Mouse (Mus musculus): Measurements from ENCODE around the gene Arhgap42.

Gene Arhgap42

DNA sequence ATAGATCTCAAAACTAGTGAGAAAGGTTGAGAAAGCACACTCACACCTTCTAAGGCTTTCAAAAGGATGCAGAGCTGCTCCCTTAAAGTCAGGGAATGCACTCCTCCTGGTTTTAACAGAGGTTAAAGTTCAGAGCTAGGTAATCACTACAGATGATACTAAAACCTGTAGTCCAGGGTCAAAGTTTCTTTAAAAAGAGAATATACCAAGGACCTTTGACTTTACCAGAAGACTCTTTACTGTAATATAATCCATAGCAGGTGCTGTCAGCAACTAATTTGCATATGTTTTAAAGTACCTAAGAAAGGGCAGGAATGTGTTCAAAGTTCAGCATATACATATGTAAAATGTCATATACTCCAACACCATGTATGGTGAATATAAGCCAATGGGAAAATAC, 30.7 kb downstream of the Arhgap42 start:
- no peak for DNase-seq (ENCODE audit: low read depth)

GRCm38 (mm10) chr9:9207251-9207650, 31.6 kb downstream of the Arhgap42 start:
- DNase-seq (ENCODE audit: low read depth) = no peak

- no peak for DNase-seq (ENCODE audit: low read depth)
Observed at GRCm38 (mm10) chr9:9200827-9201388, 38.0 kb downstream of the Arhgap42 start.

DNA sequence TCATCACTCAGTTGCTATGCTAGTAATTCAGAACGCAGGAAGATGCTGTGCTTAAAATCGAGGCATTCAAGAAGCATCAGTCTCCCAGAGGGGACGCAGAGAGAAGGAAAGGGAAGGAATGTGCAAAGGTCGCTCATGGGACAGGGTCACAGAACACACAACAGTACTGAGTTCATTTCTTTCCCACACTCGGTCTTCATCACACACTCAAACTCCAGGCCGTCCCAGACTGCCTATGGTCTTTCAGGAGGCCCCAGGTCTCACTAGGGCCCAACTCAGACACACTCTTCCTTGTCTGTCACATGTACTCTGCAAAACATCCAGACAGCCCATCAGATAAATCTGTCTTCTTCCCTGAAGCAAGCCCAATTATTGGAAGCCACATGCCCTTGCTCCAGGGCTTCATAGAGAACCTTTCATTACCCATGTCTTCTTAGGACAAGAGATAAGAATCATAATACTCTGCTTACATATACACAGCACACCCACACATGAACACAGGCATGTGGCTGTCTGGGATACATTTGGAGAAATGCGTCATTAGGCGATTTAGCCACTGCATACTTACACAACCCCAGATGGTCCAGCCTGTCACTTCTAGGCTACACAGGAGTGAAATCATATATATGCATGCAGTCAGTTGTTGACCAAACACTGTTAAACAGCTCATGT, 39.6 kb downstream of the Arhgap42 start:
- no peak for DNase-seq (ENCODE audit: low read depth)

GRCm38 (mm10) chr9:9198645-9199044, 40.3 kb downstream of the Arhgap42 start:
- no peak for DNase-seq (ENCODE audit: low read depth)

DNA sequence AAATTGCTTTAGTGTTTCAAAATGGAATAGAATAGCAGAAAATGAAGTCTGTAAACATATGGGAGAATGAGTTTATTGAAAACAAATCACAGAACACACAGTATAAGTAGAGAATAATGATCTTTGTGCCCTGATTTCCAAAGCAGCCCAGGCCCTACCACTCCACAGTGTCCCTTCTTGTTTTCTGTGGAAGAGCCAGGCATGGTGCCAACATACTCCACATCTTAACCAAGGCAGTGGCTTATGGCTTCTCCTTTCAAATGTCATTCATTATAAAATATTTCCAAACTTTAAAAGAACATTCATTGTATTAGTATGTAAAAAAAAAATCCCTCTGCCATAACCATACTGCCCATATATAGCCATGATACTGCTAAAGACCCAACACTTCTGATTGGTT, 42.9 kb downstream of the Arhgap42 start:
- no peak for DNase-seq (ENCODE audit: low read depth)

GRCm38 (mm10) chr9:9194496-9194895, 44.4 kb downstream of the Arhgap42 start:
- DNase-seq (ENCODE audit: low read depth) = no peak

DNA sequence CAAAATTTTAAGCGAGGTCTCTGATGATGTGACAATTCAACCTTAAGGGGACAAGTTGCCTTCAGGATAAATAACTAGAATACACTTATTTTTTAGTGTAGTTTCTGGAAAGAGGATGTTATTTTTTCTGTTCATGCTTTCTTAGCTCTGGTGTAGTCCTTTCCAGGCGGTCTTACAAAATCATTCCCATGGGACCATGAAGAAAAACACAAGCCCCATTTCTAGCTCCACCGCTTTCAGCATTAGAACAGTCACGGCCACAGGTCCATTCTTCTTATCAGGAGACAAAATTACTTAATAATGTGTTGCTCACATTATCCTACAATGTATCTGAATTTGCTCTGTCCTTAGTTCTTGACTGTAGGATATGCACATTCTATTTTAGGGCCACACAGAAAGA, 46.2 kb downstream of the Arhgap42 start:
- no peak for DNase-seq (ENCODE audit: low read depth)

GRCm38 (mm10) chr9:9190835-9191234, 48.1 kb downstream of the Arhgap42 start:
- DNase-seq (ENCODE audit: low read depth) = no peak

GRCm38 (mm10) chr9:9188167-9188566, 50.7 kb downstream of the Arhgap42 start:
- no peak for DNase-seq (ENCODE audit: low read depth)

DNA sequence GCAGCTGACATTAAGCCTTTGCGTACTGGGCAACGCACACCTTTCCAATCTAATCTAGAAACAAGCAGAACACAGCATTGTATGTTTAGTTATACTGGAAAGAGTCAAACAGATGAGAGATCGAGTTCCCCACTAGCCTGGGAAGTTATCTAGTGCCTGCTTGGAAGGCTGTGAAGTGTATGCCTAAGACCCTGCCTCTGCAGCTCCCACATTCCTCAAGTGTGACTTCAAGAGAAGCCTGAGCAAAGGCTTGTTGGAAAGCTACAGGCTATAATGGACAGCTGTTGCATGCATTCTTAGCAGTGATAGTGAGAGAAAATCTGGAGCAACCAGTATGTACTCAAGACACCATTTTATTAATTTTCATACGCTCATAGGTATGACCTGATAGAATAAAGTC, 61.2 kb downstream of the Arhgap42 start:
- DNase-seq (ENCODE audit: low read depth) = no peak

DNA sequence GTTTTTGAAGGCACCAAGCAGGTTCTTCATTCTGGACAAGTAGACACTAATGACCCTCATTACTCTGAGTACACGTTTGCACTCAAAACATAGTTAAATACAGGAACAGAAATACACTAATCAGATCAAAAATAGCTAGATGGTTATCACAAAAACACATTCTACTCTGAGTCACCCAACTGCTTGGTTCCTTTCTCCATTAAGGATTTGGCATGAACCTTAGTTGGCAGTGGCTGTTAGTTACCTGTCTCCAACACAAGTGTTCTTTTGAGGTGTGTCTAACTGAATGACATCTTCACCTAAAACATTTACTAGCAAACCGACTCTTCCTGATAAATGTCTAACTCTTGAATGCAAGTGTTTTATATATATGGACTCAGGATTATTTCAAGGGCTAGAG, 64.0 kb downstream of the Arhgap42 start:
- no peak for DNase-seq (ENCODE audit: low read depth)

GRCm38 (mm10) chr9:9174206-9174605, 64.7 kb downstream of the Arhgap42 start:
- DNase-seq (ENCODE audit: low read depth) = no peak

DNA sequence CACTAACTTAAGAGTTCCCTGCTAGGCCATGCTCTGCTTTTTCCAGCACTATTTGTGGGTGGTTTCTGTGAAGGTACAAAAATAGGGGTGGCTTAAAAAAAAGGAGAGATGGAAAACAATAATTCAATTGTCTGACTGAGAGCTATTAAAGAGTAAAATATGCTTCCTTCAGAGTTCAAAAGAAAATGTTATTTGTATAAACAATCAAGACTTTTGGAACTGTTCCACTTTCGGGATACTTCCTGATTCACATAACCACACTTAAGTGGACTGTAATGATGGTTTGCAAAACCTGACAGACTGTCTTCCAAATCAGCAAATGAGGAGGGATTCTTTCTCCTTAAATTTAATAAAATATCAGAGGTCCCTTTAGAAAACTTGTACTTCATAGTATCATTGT, 65.8 kb downstream of the Arhgap42 start:
- no peak for DNase-seq (ENCODE audit: low read depth)

- DNase-seq (ENCODE audit: low read depth) = no peak
Observed at GRCm38 (mm10) chr9:9171146-9171816, 67.6 kb downstream of the Arhgap42 start.

DNA sequence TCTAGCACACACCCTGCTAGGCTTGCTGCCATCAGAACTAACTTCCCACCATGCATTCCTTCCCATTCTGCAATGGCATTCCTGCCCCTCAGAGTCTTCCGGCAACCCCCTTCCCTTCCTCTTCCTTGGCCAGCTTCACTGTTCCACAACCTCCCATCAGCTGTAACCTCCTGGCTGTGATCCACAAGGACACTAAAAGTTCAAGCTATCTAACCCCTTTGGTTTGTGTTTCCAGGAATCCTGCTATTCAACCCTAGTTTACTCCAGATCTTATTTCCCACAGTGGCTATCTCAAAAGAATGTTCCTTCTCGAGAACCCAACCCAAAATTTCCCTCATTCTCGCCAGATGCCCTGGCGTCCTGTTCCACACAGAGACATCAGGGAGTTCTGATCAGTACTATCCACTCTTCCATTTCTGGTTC, 73.2 kb downstream of the Arhgap42 start:
- DNase-seq (ENCODE audit: low read depth) = no peak

DNA sequence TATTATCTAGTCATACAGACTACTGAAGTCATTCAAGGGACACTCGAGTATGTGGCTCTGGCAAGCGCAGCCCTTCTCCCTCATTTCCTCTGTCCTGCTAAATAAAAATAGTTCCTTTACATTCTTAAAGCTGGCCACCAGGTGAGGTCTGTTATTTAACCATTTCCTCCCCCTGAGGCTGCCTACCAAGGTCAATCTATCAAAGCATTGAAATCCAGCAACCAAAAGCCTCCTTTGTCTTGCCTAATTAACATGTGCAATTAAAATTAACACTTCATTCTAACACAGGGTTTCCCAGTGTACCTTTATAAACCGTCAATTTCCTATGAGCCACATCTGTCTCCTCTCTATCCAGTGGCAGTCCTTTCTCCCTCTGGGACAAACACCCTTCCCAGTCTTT, 78.2 kb downstream of the Arhgap42 start:
- no peak for DNase-seq (ENCODE audit: low read depth)

GRCm38 (mm10) chr9:9158241-9158640, 80.7 kb downstream of the Arhgap42 start:
- no peak for DNase-seq (ENCODE audit: low read depth)

GRCm38 (mm10) chr9:9157425-9157824, 81.5 kb downstream of the Arhgap42 start:
- no peak for DNase-seq (ENCODE audit: low read depth)

- no peak for DNase-seq (ENCODE audit: low read depth)
Observed at GRCm38 (mm10) chr9:9154636-9155035, 84.3 kb downstream of the Arhgap42 start.

- DNase-seq (ENCODE audit: low read depth) = no peak
Observed at GRCm38 (mm10) chr9:9144301-9145121, 94.4 kb downstream of the Arhgap42 start.

DNA sequence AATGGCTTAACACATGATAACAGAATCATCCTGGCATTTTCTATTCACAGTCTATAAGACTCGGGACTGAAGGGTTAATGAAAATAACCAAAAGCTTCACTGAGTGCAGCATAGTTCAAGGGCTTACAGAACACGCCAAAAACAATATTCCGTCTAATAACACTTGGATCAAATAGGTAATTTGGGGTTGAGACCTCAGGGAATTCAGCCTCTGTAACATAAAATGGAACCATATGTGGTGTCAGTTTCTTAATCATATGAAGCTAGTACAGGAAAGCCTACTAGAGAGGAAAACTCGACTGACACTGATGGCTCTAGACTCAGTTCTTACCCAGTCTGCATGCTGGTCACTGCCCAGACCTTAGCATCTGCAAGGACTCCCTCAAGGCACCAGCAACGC, 95.8 kb downstream of the Arhgap42 start:
- no peak for DNase-seq (ENCODE audit: low read depth)

DNA sequence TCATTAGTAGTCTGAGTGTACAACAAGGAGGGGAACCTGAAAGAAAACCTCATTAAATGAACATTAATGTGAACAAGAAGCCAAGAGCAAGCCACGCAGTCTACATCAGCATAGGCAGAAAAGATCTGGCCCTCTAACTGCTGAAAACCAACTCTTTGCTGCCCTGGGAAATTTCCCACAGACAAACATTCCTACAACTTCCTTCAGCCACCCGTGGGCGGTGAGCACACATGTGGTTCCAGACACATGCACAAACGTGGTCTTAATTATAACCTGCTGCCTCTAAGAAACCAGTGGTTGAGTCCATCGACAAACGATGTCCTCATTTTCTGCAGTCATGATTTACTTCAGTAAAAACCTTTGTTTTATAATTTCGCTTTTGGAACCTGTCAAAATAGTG, 96.3 kb downstream of the Arhgap42 start:
- no peak for DNase-seq (ENCODE audit: low read depth)

Data from 416B (cell line).